Mouse (Mus musculus) embryonic fibroblast, embryonic 13.5 days (primary cell): Measurements from ENCODE around the gene Klf12.

Experiments
- CTCF ChIP-seq: IDR thresholded peaks from 2 replicates; pipeline ENCODE4 v1.5.1; 2011; ENCODE audit warnings: mild to moderate bottlenecking, control low read depth, low read length, moderate library complexity, borderline replicate concordance; ENCODE audit not compliant: insufficient read depth
- POLR2A ChIP-seq: IDR thresholded peaks from 2 replicates; pipeline ENCODE4 v1.6.1; 2011; ENCODE audit warnings: low read depth, mild to moderate bottlenecking, control low read depth, low read length, moderate library complexity

GRCm38 (mm10) chr14:100316780-100317179, 32.3 kb upstream of the Klf12 start:
- TF ChIP-seq CTCF (no peak), POLR2A (no peak)
